Mouse (Mus musculus): ENCODE data around the gene Gfpt1. TPM values are rescaled to one million over a fixed set of nuclear protein-coding genes. Genes with fewer than 3 reads are reported as not detected.

Gfpt1 gene
- 32.9 and 34.5 TPM in 2 replicates for total RNA-seq (2014; rRNA removed)
- 17.4 and 17.7 TPM in 2 replicates for polyA plus RNA-seq (2015; fragmentation: Nextera tagmentation; extraction: Ambion mirVana)

DNA sequence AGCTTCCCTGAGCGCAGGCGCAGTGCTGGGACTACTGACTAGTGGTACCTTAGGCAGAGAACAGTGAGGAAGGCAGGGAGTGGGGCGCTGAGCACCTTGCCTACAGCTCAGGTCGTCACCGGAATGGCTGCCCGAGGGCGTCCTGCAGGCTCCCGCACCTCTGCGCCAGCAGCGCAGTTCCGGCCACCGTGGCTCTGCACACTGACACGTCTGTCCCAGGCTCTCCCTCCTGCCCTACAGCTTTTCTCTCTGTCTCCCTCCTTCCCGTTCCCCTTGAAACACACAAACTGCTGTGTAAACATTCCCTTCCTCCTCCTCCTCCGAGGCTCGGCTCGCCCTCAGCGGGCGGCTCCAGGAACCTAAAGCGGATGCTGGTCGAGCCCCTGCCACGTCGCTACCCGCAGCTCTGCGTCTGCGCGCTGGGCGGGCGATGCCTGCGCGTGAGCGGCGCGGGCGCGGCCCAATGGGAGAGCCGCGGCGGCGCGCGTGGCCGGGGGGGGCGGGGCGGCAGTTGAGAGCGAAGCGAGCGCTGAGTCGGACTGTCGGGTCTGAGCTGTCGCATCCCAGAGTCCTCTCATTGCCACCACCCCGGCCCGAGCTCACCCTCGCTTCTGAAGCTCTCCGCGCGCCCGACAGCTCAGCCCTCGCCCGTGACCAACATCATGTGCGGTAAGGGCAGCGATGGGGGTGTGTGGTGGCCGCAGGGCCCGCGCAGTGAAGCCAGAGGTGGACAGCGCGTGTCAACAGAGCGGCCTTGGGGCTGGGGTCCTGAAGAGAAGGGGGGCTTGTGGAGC is at the start of gene Gfpt1:
TSS of gene Gfpt1 (plus strand) at position 510 of the 794 bp plus-strand sequence.
- peak; percentile 31; the same call in 1 of the 2 replicates for TF ChIP-seq CTCF (IDR thresholded peaks at IDR 0.05; ENCODE audit: low read depth)
- Histone ChIP-seq H3K4me1 (ENCODE audit: insufficient read depth, low read length) (peaks cover 7% of the 10 kb centered on the region; the same call in 1 of the 2 replicates), H3K36me3 (ENCODE audit: insufficient read depth, low read length) (no peaks in the 10 kb centered on the region), H3K9ac (replicated peaks; ENCODE audit: low read length) (peak within 1 kb of the TSS; percentile 87), H3K4me3 (ENCODE audit: low read length) (peak within 1 kb of the TSS; percentile 97), H3K27me3 (ENCODE audit: insufficient read depth, low read length) (no peaks in the 10 kb centered on the region), H3K27ac (peak within 1 kb of the TSS; percentile 97), H3K4me2 (ENCODE audit: low read depth, low read length) (peak within 1 kb of the TSS; percentile 82), H3K9me3 (ENCODE audit: low read length) (no peaks in the 10 kb centered on the region)
- WGBS: under 1% methylated on average over 66 of the region's 68 CpGs
- peak; percentile 97 for ATAC-seq
- DNase-seq (ENCODE audit: low spot score): peak; percentile 97

DNA sequence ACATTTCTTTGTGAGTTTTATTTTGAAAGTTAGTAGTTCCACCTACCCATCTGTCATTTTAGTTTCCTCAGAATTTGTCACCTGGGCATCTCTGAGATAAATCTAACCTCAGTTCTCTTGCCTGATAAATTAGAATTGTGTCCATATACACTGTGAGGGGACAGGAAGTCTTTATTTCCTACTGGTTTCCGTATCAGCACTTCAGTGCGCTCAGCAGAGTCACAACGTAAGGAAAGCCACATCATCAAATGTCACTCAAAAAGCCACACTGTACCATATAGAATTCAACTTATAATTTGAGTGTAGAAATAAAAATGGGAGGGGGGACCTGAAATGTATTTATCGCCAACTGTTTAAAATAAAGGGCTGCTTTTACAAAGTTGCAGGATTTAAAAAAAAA is 48.4 kb upstream of the Gfpt1 start:
- Histone ChIP-seq H3K36me3 (ENCODE audit: insufficient read depth, low read length) (peaks cover 8% of the 10 kb centered on the region; the same call in 1 of the 2 replicates), H3K9me3 (ENCODE audit: low read length) (no peaks in the 10 kb centered on the region), H3K9ac (replicated peaks; ENCODE audit: low read length) (no peak overlapping the region), H3K27ac (no peak overlapping the region), H3K4me3 (ENCODE audit: low read length) (no peak overlapping the region), H3K27me3 (ENCODE audit: insufficient read depth, low read length) (no peaks in the 10 kb centered on the region), H3K4me1 (ENCODE audit: insufficient read depth, low read length) (0 out of 2 replicates have a peak, but pooled peaks cover 4% of the 10 kb centered on the region), H3K4me2 (ENCODE audit: low read depth, low read length) (no peak overlapping the region)
- 88% methylated on average over 4 of the region's 4 CpGs for WGBS
- DNase-seq (ENCODE audit: low spot score) (no peak), ATAC-seq (no peak)
- no peak for TF ChIP-seq CTCF (IDR thresholded peaks at IDR 0.05; ENCODE audit: low read depth)

- peak overlapping the region; percentile 68 for H3K27ac ChIP-seq
- peak; percentile 77 for DNase-seq (ENCODE audit: low spot score)
- H3K9me3 ChIP-seq (ENCODE audit: low read length): no peaks in the 10 kb centered on the region
- peaks cover 9% of the 10 kb centered on the region; the same call in 1 of the 2 replicates for H3K36me3 ChIP-seq (ENCODE audit: insufficient read depth, low read length)
- no peak overlapping the region for H3K9ac ChIP-seq (replicated peaks; ENCODE audit: low read length)
- TF ChIP-seq CTCF (IDR thresholded peaks at IDR 0.05; ENCODE audit: low read depth): no peak
- no peaks in the 10 kb centered on the region for H3K27me3 ChIP-seq (ENCODE audit: insufficient read depth, low read length)
- ATAC-seq: peak; percentile 69
- H3K4me3 ChIP-seq (ENCODE audit: low read length): no peak overlapping the region
- WGBS: 62% methylated on average over 5 of the region's 5 CpGs
- H3K4me1 ChIP-seq (ENCODE audit: insufficient read depth, low read length): 0 out of 2 replicates have a peak, but pooled peaks cover 4% of the 10 kb centered on the region
- H3K4me2 ChIP-seq (ENCODE audit: low read depth, low read length): no peak overlapping the region
These were observed 45.9 kb upstream of the Gfpt1 start for GRCm38 (mm10) chr6:86996629-86997307.

DNA sequence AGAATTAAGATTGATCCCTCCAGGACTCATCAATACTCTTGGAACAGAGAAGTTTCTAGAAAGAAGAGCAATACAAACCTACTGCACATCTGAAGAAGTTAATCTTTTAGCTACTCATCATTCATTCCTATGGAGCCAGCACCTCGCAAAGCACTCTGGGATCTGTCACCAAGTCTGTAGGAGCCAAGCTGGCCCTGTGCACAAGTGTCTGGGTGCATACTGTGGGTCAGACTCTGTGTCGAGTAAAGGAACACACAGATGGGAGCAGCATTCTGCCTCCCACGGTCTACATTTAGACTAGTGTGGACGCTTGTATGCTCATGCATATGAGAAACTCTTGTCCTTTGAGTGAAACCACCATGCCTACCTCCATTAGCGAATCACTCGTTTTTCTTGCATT is 45.3 kb upstream of the Gfpt1 start:
- no peaks in the 10 kb centered on the region for H3K27me3 ChIP-seq (ENCODE audit: insufficient read depth, low read length)
- H3K4me1 ChIP-seq (ENCODE audit: insufficient read depth, low read length): 0 out of 2 replicates have a peak, but pooled peaks cover 4% of the 10 kb centered on the region
- H3K27ac ChIP-seq: no peak overlapping the region
- H3K4me3 ChIP-seq (ENCODE audit: low read length): no peak overlapping the region
- H3K36me3 ChIP-seq (ENCODE audit: insufficient read depth, low read length): peaks cover 9% of the 10 kb centered on the region; the same call in 1 of the 2 replicates
- ATAC-seq (no peak), DNase-seq (ENCODE audit: low spot score) (no peak)
- no peaks in the 10 kb centered on the region for H3K9me3 ChIP-seq (ENCODE audit: low read length)
- H3K9ac ChIP-seq (replicated peaks; ENCODE audit: low read length): no peak overlapping the region
- WGBS: 95% methylated on average over 6 of the region's 6 CpGs
- no peak overlapping the region for H3K4me2 ChIP-seq (ENCODE audit: low read depth, low read length)
- no peak for TF ChIP-seq CTCF (IDR thresholded peaks at IDR 0.05; ENCODE audit: low read depth)

DNA sequence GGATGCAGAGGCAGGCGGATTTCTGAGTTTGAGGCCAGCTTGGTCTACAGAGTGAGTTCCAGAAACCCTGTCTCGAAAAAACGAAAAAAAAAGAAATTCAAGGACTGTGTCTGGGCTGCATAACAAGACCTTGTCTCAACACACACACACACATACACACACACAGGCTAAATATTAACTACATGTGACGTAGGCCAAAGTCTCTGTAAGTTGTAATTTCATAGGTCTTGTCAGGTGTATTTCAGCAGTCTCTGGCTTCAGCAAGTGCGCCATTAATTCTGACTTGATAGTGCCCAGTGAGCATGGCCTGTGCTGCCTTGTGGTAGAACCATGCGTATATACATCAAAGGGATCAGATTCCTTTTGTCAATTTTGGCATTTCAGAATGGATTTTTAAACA is 40.7 kb upstream of the Gfpt1 start:
- Histone ChIP-seq H3K36me3 (ENCODE audit: insufficient read depth, low read length) (peaks cover 9% of the 10 kb centered on the region; the same call in 1 of the 2 replicates), H3K4me1 (ENCODE audit: insufficient read depth, low read length) (no peaks in the 10 kb centered on the region), H3K9me3 (ENCODE audit: low read length) (no peaks in the 10 kb centered on the region), H3K4me3 (ENCODE audit: low read length) (no peak overlapping the region), H3K27me3 (ENCODE audit: insufficient read depth, low read length) (no peaks in the 10 kb centered on the region), H3K9ac (replicated peaks; ENCODE audit: low read length) (no peak overlapping the region), H3K27ac (peak overlapping the region; percentile 32), H3K4me2 (ENCODE audit: low read depth, low read length) (no peak overlapping the region)
- DNase-seq (ENCODE audit: low spot score) (no peak), ATAC-seq (no peak; the same call in 1 of the 2 replicates)
- 92% methylated on average over 6 of the region's 6 CpGs for WGBS
- no peak for TF ChIP-seq CTCF (IDR thresholded peaks at IDR 0.05; ENCODE audit: low read depth)

- no peak overlapping the region for H3K9ac ChIP-seq (replicated peaks; ENCODE audit: low read length)
- H3K27ac ChIP-seq: peak overlapping the region; percentile 32
- no peaks in the 10 kb centered on the region for H3K27me3 ChIP-seq (ENCODE audit: insufficient read depth, low read length)
- no peaks in the 10 kb centered on the region for H3K4me1 ChIP-seq (ENCODE audit: insufficient read depth, low read length)
- H3K4me2 ChIP-seq (ENCODE audit: low read depth, low read length): 0 out of 2 replicates have a peak overlapping the region, but pooled peaks have one; percentile 31
- TF ChIP-seq CTCF (IDR thresholded peaks at IDR 0.05; ENCODE audit: low read depth): peak; percentile 91
- ATAC-seq: peak; percentile 86
- H3K9me3 ChIP-seq (ENCODE audit: low read length): no peaks in the 10 kb centered on the region
- H3K36me3 ChIP-seq (ENCODE audit: insufficient read depth, low read length): peaks cover 9% of the 10 kb centered on the region; the same call in 1 of the 2 replicates
- peak; percentile 92 for DNase-seq (ENCODE audit: low spot score)
- 30% methylated on average over 8 of the region's 8 CpGs for WGBS
- H3K4me3 ChIP-seq (ENCODE audit: low read length): no peak overlapping the region
These were observed 40.1 kb upstream of the Gfpt1 start for GRCm38 (mm10) chr6:87002521-87003055.

All from hindbrain, postnatal 0 days (tissue).